Mouse (Mus musculus): ENCODE measurements around the gene Ewsr1. TPM values are rescaled to one million over a fixed set of nuclear protein-coding genes. Genes with fewer than 3 reads are reported as not detected.

Gene Ewsr1
- total and polyA plus RNA-seq, 3 experiments, result 399 to 1,267 (median 418) TPM

GRCm38 (mm10) chr11:5100801-5101200 is 1.7 kb upstream of the Ewsr1 start:
- peaks cover 18 to 47% of the 10 kb centered on the region in 2 experiments for H3K36me3 ChIP-seq (replicated peaks in 1 of 2; ENCODE audit: control insufficient read depth in 1 of 2, insufficient read depth in 1 of 2, low read length in 1 of 2)
- H3K27me3 ChIP-seq (replicated peaks), result no peaks in the 10 kb centered on the region
- peaks cover 30% of the 10 kb centered on the region for H3K79me2 ChIP-seq (replicated peaks; ENCODE audit: control insufficient read depth, extremely low read depth, insufficient read depth, poor library complexity, severe bottlenecking)
- dilution Hi-C loops (cut with MboI; ENCODE audit: extremely low pct_ligation_motif_present, extremely low pct_unique_long_range_greater_than_20kb, low sequenced_read_pairs) (no loop called here), in situ Hi-C loops (cut with MboI; ENCODE audit: low pct_ligation_motif_present, low pct_unique_long_range_greater_than_20kb, low sequenced_read_pairs) (no loop called here)
- no peak overlapping the region for H3K9ac ChIP-seq (ENCODE audit: insufficient read depth, low read depth)
- TF ChIP-seq MAX (IDR thresholded peaks at IDR 0.05; ENCODE audit: low read length) (peak; percentile 9; the same call in 1 of the 2 replicates), JUND (conservative IDR thresholded peaks at IDR 0.05; ENCODE audit: low read depth, low read length) (no peak), CHD1 (IDR thresholded peaks at IDR 0.05; ENCODE audit: low read depth, low read length) (peak; percentile 39; the same call in 1 of the 2 replicates)
- H3K27ac ChIP-seq (ENCODE audit: insufficient read depth, low read depth), result no peak overlapping the region
- H3K4me3 ChIP-seq (replicated peaks in 1 of 3; ENCODE audit: low read depth in 2 of 3, low read length in 2 of 3, poor library complexity in 1 of 3), result no peak overlapping the region
- peak overlapping the region; percentile 57; the same call in 1 of the 2 replicates for H3K4me2 ChIP-seq (ENCODE audit: insufficient read depth, low read depth, poor library complexity, severe bottlenecking)
- H3K4me1 ChIP-seq (ENCODE audit: control insufficient read depth in 1 of 2, insufficient read depth in 2 of 2), result peaks cover 7 to 28% of the 10 kb centered on the region in 2 experiments; a peak in 3 of 4 replicates
- no peak for DNase-seq (ENCODE audit: extremely low read depth)
- H3K9me3 ChIP-seq (replicated peaks; ENCODE audit: low read length), result no peaks in the 10 kb centered on the region

GRCm38 (mm10) chr11:5100283-5100682 is 1.2 kb upstream of the Ewsr1 start:
- DNase-seq (ENCODE audit: extremely low read depth), result peak; percentile 34
- dilution Hi-C loops (cut with MboI; ENCODE audit: extremely low pct_ligation_motif_present, extremely low pct_unique_long_range_greater_than_20kb, low sequenced_read_pairs), result no loop called here
- in situ Hi-C loops (cut with MboI; ENCODE audit: low pct_ligation_motif_present, low pct_unique_long_range_greater_than_20kb, low sequenced_read_pairs), result no loop called here
- Histone ChIP-seq H3K27me3 (replicated peaks) (no peaks in the 10 kb centered on the region), H3K9ac (ENCODE audit: insufficient read depth, low read depth) (peak overlapping the region; percentile 36; the same call in 1 of the 2 replicates), H3K4me2 (ENCODE audit: insufficient read depth, low read depth, poor library complexity, severe bottlenecking) (peak overlapping the region; percentile 57), H3K36me3 (replicated peaks in 1 of 2; ENCODE audit: control insufficient read depth in 1 of 2, insufficient read depth in 1 of 2, low read length in 1 of 2) (peaks cover 16 to 43% of the 10 kb centered on the region in 2 experiments), H3K9me3 (replicated peaks; ENCODE audit: low read length) (no peaks in the 10 kb centered on the region), H3K4me1 (ENCODE audit: control insufficient read depth in 1 of 2, insufficient read depth in 2 of 2) (peaks cover 7 to 31% of the 10 kb centered on the region in 2 experiments; a peak in 3 of 4 replicates), H3K27ac (ENCODE audit: insufficient read depth, low read depth) (no peak overlapping the region), H3K79me2 (replicated peaks; ENCODE audit: control insufficient read depth, extremely low read depth, insufficient read depth, poor library complexity, severe bottlenecking) (peaks cover 36% of the 10 kb centered on the region), H3K4me3 (replicated peaks in 1 of 3; ENCODE audit: low read depth in 2 of 3, low read length in 2 of 3, poor library complexity in 1 of 3) (peak overlapping the region; percentile 74 to 94 (median 85))
- TF ChIP-seq NELFE (IDR thresholded peaks at IDR 0.05; ENCODE audit: low read depth, low read length) (no peak), MAX (IDR thresholded peaks at IDR 0.05; ENCODE audit: low read length) (peak; percentile 18; the same call in 1 of the 2 replicates), TCF12 (IDR thresholded peaks at IDR 0.05; ENCODE audit: low read depth, low read length) (no peak), CHD1 (IDR thresholded peaks at IDR 0.05; ENCODE audit: low read depth, low read length) (no peak; the same call in 1 of the 2 replicates), SMC3 (IDR thresholded peaks at IDR 0.05; ENCODE audit: low read depth, low read length) (no peak), CTCF (conservative IDR thresholded peaks at IDR 0.05 in 1 of 2, IDR thresholded peaks at IDR 0.05 in 1 of 2; ENCODE audit: low read depth in 2 of 2, low read length in 2 of 2) (0 out of 4 replicates have a peak, but pooled peaks of 1 of the 2 experiments have one; percentile 9), SIN3A (IDR thresholded peaks at IDR 0.05; ENCODE audit: low read length) (0 out of 2 replicates have a peak, but pooled peaks have one; percentile 1)

- dilution Hi-C loops (cut with MboI; ENCODE audit: extremely low pct_ligation_motif_present, extremely low pct_unique_long_range_greater_than_20kb, low sequenced_read_pairs), result no loop called here
These were observed 614 bp upstream of the Ewsr1 start for GRCm38 (mm10) chr11:5099576-5100183.

More at GRCm38 (mm10) chr11:5099576-5100183, 614 bp upstream of the Ewsr1 start:
- in situ Hi-C loops (cut with MboI; ENCODE audit: low pct_ligation_motif_present, low pct_unique_long_range_greater_than_20kb, low sequenced_read_pairs), result loop anchor here (5.0 kb wide), 1 partner anchor 37 kb away; no protein-coding TSS in a partner anchor
- no peaks in the 10 kb centered on the region for H3K9me3 ChIP-seq (replicated peaks; ENCODE audit: low read length)
- H3K9ac ChIP-seq (ENCODE audit: insufficient read depth, low read depth), result peak overlapping the region; percentile 98
- peak overlapping the region; percentile 74 to 94 (median 85) for H3K4me3 ChIP-seq (replicated peaks in 1 of 3; ENCODE audit: low read depth in 2 of 3, low read length in 2 of 3, poor library complexity in 1 of 3)
- H3K27me3 ChIP-seq (replicated peaks), result no peaks in the 10 kb centered on the region
- TF ChIP-seq MYC (IDR thresholded peaks at IDR 0.05; ENCODE audit: low read depth, low read length), result peak; percentile 93
- TF ChIP-seq BHLHE40 (IDR thresholded peaks at IDR 0.05; ENCODE audit: low read depth, low read length), result no peak
- no peak for TF ChIP-seq ZMIZ1 (IDR thresholded peaks at IDR 0.05; ENCODE audit: low read depth, low read length)
- peak; percentile 84 for TF ChIP-seq TBP (conservative IDR thresholded peaks at IDR 0.05; ENCODE audit: low read depth, low read length)
- peak; percentile 54; the same call in 1 of the 2 replicates for TF ChIP-seq TCF12 (IDR thresholded peaks at IDR 0.05; ENCODE audit: low read depth, low read length)
- peak; percentile 81; the same call in 1 of the 2 replicates for TF ChIP-seq MAX (IDR thresholded peaks at IDR 0.05; ENCODE audit: low read length)
- TF ChIP-seq POLR2AphosphoS2 (IDR thresholded peaks at IDR 0.05; ENCODE audit: low read depth, low read length), result peak; percentile 91
- peak; percentile 88 for TF ChIP-seq POLR2A (IDR thresholded peaks at IDR 0.05; ENCODE audit: low read depth, low read length)
- TF ChIP-seq MXI1 (IDR thresholded peaks at IDR 0.05; ENCODE audit: low read depth, low read length), result peak; percentile 91; the same call in 1 of the 2 replicates
- peak; percentile 84 for TF ChIP-seq NELFE (IDR thresholded peaks at IDR 0.05; ENCODE audit: low read depth, low read length)
- TF ChIP-seq EP300 (IDR thresholded peaks at IDR 0.05; ENCODE audit: low read length), result no peak
- TF ChIP-seq CHD2 (IDR thresholded peaks at IDR 0.05; ENCODE audit: low read length), result no peak
- no peak for TF ChIP-seq CTCF (conservative IDR thresholded peaks at IDR 0.05 in 1 of 2, IDR thresholded peaks at IDR 0.05 in 1 of 2; ENCODE audit: low read depth in 2 of 2, low read length in 2 of 2)
- no peak for TF ChIP-seq USF1 (IDR thresholded peaks at IDR 0.05; ENCODE audit: low read depth, low read length)
- TF ChIP-seq JUND (conservative IDR thresholded peaks at IDR 0.05; ENCODE audit: low read depth, low read length), result no peak
- peak overlapping the region; percentile 57 for H3K4me2 ChIP-seq (ENCODE audit: insufficient read depth, low read depth, poor library complexity, severe bottlenecking)
- peaks cover 14 to 42% of the 10 kb centered on the region in 2 experiments for H3K36me3 ChIP-seq (replicated peaks in 1 of 2; ENCODE audit: control insufficient read depth in 1 of 2, insufficient read depth in 1 of 2, low read length in 1 of 2)
- peak; percentile 94 for DNase-seq (ENCODE audit: extremely low read depth)
- peaks cover 42% of the 10 kb centered on the region for H3K79me2 ChIP-seq (replicated peaks; ENCODE audit: control insufficient read depth, extremely low read depth, insufficient read depth, poor library complexity, severe bottlenecking)
- peaks cover 7 to 35% of the 10 kb centered on the region in 2 experiments; a peak in 3 of 4 replicates for H3K4me1 ChIP-seq (ENCODE audit: control insufficient read depth in 1 of 2, insufficient read depth in 2 of 2)
- H3K27ac ChIP-seq (ENCODE audit: insufficient read depth, low read depth), result peak overlapping the region; percentile 75
